Mouse (Mus musculus) urinary bladder, postnatal 36 days (tissue): ENCODE measurements around the gene Tmem267.
A peak's percentile ranks its signal among the peaks of the same experiment; 100 is the strongest.
"Not testable (repeated sequence)": the region's sequence is repeated elsewhere in the genome, so short reads cannot be mapped to it uniquely, and the experiment has no call there.

ENCODE experiments used
- DNase-seq, 2 experiments: peaks; one replicate each; pipeline ENCODE4 v3.0.0; 2022; ENCODE audit warnings: low spot score in 2 of 2, mixed read lengths in 1 of 2

Tmem267 gene

DNA sequence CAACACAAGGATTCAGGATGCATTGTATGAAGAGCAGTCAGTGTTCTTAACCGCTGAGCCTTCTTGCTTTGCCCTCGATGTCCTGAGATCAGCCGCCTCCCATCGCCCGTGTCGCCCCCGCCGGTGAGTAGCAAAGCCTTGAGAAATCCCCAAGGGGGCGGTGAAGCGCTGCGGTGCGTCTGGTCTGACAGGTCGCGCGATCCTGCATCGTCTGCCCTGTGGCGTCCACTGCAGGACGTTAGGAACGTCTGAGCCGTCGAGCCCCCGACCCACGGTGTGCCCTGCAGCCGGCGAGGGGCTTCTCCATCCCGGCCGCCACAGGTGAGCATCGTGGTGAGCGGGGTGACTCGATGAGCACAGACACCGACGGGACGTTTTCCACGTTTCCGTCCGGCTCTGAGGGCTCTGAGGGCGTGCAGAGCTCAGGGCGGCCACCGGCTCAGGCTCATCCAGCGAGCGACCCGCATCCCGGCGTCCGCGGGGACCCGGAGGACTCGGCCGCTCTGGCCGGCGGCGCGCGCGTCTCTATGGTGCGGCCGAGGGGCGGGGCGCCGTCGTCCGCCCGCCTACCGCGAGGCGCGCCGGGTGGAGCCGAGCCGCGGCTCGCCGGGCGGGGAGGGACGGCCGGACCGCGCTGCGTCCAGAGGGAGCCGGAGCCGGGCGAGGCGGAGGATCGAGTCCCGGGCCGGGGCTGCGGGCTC is at the start of gene Tmem267, which contains the start of gene 3110070M22Rik:
Gene Tmem267 (plus strand): TSS at position 160 of the 701 bp plus-strand sequence.
Gene 3110070M22Rik (minus strand): TSS at position 504 of the 701 bp plus-strand sequence.
- DNase-seq: peak; percentile 72 to 82

- no peak for DNase-seq
Measured at GRCm38 (mm10) chr13:119442244-119442643, 45.6 kb upstream of the Tmem267 start.

DNA sequence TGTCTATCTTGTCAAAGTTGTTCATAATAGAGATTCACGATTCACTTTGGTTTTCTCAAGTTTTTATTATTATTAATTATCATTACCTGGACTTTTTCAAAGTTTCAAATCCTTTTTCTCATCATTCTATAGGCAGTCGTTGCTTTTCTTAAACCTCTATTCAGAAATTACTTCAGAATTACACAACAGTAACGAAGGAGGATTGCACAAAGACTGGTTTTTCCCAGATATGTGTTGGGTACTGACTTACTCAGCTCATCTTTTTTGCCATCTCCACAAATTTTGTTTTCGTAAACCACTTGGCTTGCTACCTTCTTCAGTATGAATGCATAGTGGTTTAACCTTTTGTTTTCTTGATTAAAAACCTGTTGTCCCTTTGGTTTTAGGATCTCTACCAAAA is 34.3 kb upstream of the Tmem267 start:
- DNase-seq: no peak

DNA sequence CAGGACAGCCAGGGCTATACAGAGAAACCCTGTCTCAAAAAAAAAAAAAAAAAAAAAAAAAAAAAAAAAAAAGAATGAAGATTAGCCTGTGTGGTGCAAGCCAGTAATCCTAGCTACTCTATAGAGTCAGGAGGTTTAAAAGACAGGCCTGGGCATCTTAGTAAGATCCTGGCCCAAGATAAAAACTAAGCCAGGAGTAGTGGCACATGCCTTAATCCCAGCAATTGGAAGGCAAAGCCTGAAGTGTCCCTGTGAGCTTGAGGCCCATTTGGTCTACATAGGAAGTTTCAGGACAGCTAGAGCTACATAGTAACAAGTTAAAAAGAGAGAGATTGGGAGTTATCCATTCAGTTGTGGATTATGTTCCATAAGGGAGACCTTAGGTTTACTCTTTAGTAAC is 32.8 kb upstream of the Tmem267 start:
- DNase-seq: no peak

DNA sequence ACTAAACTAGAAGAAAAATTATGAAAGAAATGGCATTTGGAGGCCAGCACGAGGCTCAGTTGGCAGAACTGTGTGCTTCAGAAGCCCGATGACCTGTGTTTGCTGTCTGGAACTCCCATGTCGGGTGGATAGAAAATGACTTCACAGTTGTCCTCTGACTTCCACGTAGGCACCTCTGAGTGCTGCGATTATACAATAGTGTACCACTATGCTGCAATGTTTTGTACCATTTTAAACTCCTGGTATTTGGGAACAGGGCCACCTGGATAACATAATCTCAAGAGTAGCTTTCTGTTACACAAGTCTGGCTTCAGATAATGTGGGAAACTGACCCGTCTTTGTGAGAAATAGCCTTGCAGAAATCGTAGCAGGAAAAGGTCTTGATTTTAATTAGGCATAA is 31.5 kb upstream of the Tmem267 start:
- no peak for DNase-seq

- no peak for DNase-seq
Measured at GRCm38 (mm10) chr13:119461900-119462595, 25.8 kb upstream of the Tmem267 start.

DNA sequence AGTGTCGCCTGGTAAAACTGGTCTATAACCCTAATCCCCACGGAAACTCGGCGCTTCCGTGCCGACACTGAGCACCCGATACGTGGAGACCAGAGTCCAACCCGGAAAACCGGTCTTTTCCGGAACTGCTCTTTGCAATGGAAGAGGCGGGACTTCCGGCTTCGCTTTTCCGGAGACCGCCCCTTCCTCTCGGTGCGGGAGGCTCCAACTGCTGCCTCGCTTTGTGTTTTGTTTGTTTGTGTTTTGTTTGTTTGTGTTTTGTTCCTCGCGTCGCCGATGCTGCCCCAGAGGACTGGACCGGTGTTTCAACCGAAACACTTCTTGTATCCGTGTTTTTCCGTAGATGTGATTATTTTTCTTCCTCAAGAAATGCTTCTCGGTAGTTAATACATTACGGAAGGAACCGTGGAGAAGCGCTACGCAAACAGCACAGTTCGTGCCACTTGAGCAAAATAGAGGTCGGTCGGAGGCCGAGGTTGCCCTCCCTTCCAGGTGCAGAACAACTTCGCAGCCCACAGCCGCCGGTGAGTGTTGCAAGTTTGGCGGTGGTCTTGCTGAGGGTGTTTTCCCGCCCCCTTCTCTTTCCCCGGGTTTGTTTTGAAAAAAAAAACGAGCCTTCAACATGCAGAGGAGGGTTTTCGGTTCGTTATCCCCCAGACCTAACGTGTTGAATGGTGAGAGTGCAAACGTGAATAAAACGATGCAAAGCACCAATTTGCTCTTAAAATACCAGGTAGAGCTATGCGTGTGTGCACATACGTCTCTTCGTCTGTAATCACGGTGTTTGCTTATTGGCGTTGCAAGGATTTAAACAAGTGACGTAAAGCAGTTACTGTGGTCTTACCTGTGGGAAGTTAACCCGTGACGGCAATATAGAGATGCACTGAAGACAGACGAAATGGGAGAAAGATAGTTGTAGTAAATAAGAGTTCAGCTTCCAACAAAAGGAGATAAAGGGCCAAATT is 25.0 kb upstream of the Tmem267 start, which contains the start of gene 4833420G17Rik:
Gene 4833420G17Rik (plus strand): TSS at position 173 of the 965 bp plus-strand sequence.
- DNase-seq: peak; percentile 82 to 87

DNA sequence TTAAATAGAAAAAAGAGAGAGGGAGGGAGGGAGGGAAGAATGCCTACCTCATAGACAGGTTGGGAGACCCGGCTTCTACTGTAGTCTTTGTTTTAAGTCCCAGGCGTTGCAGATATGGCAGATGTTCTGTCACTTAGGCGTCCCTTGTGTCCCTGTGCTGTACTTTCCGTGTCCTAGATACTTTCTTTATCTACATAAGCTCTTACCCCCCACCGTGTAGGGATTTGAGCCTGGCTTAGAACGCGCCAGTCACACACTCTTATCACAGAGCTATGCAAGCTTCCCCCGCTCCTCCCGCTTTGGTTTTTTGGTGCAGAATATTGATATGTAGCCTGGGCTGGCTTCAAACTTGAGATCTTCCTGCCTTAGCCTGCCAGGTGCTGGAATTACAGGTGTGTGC is 11.2 kb upstream of the Tmem267 start:
- no peak for DNase-seq

- no peak for DNase-seq
Measured at GRCm38 (mm10) chr13:119477789-119478188, 10.1 kb upstream of the Tmem267 start.

DNA sequence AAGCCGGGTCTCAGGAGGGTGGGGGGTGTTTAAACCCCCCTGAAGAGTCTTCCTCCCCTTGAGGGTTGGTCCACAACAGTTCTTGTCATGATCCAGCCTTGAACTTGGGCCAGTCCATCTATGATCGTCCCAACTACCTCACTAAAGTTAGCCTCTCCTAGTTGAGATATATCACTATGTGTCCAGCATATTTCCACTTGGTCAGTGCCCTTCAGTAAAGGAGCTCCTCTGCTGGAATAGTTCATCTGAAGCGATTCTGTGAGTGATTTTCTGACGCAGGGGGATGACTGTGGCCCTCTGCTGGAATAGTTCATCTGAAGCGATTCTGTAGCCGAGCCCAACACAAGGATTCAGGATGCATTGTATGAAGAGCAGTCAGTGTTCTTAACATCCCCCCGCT is 485 bp upstream of the Tmem267 start:
- DNase-seq: no peak

- not testable (repeated sequence) for DNase-seq
Measured at GRCm38 (mm10) chr13:119492083-119492482, 4.2 kb downstream of the Tmem267 start.

- DNase-seq: not testable (repeated sequence)
Measured at GRCm38 (mm10) chr13:119494938-119495337, 7.1 kb downstream of the Tmem267 start.

- DNase-seq: peak in 1 of 2 experiments; percentile 41
Measured at GRCm38 (mm10) chr13:119596321-119597211, 108.7 kb downstream of the Tmem267 start.

DNA sequence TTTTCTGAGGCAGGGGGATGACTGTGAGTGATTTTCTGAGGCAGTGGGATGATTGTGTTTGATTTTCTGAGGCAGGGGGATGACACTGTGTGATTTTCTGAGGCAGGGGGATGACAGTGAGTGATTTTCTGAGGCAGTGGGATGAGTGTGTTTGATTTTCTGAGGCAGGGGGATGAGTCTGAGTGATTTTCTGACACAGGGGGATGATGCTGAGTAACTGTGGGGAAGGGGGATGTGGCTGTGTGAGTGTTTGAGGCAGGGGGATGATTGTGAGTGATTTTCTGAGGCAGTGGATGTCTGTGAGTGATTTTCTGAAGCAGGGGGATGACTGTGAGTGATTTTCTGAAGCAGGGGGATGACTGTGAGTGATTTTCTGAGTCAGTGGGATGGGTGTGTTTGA is 110.6 kb downstream of the Tmem267 start:
- DNase-seq: not testable (repeated sequence)

GRCm38 (mm10) chr13:119599066-119599465 is 111.2 kb downstream of the Tmem267 start:
- DNase-seq: peak; percentile 24 to 38

DNA sequence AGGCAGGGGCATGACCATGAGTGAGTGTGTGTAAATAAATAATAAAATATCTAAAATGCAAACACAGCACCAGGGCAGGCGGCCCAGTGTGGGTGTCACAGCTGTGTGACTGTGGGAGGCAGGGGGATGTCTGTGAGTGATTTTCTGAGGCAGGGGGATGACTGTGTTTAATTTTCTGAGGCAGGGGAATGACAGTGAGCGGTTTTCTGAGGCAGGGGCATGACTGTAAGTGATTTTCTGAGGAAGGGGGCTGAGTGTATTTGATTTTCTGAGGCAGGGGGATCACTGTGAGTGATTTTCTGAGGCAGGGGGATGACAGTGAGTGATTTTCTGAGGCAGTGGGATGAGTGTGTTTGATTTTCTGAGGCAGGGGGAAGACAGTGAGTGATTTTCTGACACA is 111.7 kb downstream of the Tmem267 start:
- not testable (repeated sequence) for DNase-seq

DNA sequence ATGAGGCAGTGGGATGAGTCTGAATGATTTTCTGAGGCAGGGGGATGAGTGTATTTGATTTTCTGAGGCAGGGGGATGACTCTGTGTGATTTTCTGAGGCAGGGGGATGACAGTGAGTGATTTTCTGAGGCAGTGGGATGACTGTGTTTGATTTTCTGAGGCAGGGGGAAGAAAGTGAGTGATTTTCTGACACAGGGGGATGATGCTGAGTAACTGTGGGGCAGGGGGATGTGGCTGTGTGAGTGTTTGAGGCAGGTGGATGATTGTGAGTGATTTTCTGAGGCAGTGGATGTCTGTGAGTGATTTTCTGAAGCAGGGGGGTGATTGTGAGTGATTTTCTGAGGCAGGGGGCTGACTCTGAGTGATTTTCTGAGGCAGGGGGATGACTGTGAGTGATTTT is 112.3 kb downstream of the Tmem267 start:
- peak in 1 of 2 experiments; percentile 43 for DNase-seq

DNA sequence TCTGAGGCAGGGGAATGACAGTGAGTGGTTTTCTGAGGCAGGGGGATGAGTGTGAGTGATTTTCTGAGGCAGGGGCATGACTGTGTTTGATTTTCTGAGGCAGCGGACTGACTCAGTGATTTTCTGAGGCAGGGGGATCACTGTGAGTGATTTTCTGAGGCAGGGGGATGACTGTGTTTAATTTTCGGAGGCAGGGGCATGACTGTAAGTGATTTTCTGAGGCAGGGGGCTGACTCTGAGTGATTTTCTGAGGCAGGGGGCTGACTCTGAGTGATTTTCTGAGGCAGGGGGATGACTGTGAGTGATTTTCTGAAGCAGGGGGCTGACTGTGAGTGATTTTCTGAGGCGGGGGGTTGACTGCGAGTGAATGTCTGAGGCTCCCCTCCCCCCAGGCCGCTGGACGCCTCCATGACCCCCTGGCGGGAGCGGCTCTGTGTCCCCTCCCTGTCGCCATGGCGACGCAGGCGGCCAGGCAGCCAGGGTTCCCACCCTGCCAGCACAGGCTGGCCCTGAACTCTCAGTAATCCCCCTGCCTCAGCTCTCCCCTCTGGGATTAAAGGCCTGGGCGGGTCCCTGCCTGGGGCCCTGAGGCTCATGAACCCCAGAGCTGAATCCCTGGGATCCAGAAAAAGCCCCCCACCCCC is 115.0 kb downstream of the Tmem267 start:
- peak; percentile 13 to 36 for DNase-seq

- DNase-seq: not testable (repeated sequence)
Measured at GRCm38 (mm10) chr13:119603890-119604289, 116.1 kb downstream of the Tmem267 start.

DNA sequence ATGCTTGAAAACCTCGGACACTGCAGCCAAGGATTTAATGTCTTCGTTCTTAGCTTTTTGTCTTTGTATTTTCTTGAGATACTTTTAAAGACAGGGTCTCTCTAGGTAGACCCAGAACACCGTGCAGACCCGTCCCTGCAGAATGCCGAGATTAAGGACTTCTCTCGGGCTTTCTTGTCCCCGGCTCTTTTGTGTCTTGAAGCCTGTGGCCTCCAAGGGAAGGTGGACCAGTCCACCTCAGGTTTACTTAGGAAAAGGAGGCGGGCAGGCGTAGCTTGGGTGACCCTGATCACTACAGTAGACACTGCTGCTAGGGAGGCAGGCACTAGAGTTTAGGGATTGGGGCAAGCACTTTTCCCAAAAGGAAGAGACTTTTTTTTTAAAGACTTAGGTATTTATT is 116.5 kb downstream of the Tmem267 start:
- not testable (repeated sequence) for DNase-seq
